Mouse (Mus musculus) myocyte (in vitro differentiated cells): ENCODE measurements around the gene Ak5. TPM values are rescaled to one million over a fixed set of nuclear protein-coding genes. Genes with fewer than 3 reads are reported as not detected.
A peak's percentile ranks its signal among the peaks of the same experiment; 100 is the strongest.

Experiments
- H3K27me3 ChIP-seq: one replicate; pipeline ENCODE4 v1.6.1; 2011; ENCODE audit not compliant: control insufficient read depth, insufficient read depth, insufficient read length
- H3K36me3 ChIP-seq: one replicate; pipeline ENCODE4 v1.6.1; 2011; ENCODE audit not compliant: control insufficient read depth, insufficient read depth
- H3K4me2 ChIP-seq: one replicate; pipeline ENCODE4 v1.6.1; 2011; ENCODE audit warnings: low read depth, control low read depth
- H3K4me3 ChIP-seq: one replicate; pipeline ENCODE4 v1.5.1; 2011; ENCODE audit warnings: mild to moderate bottlenecking, control low read depth, moderate library complexity
- H3K79me2 ChIP-seq: one replicate; pipeline ENCODE4 v1.6.1; 2011; ENCODE audit not compliant: control insufficient read depth, insufficient read depth
- H3ac ChIP-seq: one replicate; pipeline ENCODE4 v1.6.1; 2011; ENCODE audit not compliant: control insufficient read depth, insufficient read length
- CEBPB ChIP-seq: IDR thresholded peaks from 2 replicates; pipeline ENCODE4 v1.6.1; 2011; ENCODE audit warnings: mild to moderate bottlenecking, moderate library complexity; ENCODE audit not compliant: poor library complexity, insufficient read depth, severe bottlenecking
- E2F4 ChIP-seq: IDR thresholded peaks from one replicate; pipeline ENCODE4 v1.6.1; 2011; ENCODE audit warnings: mild to moderate bottlenecking, control low read depth, moderate library complexity; ENCODE audit not compliant: insufficient read depth
- MAX ChIP-seq: IDR thresholded peaks from one replicate; pipeline ENCODE4 v1.6.1; 2011; ENCODE audit warnings: low read depth, mild to moderate bottlenecking, control low read depth
- MYOD1 ChIP-seq, 3 experiments: IDR thresholded peaks; one replicate each; pipeline ENCODE4 v1.6.1; 2011; ENCODE audit warnings: control low read depth in 2 of 3, low read depth in 2 of 3, mild to moderate bottlenecking in 2 of 3, moderate library complexity in 1 of 3; ENCODE audit not compliant: insufficient read length in 2 of 3, control insufficient read depth in 1 of 3
- MYOG ChIP-seq, 3 experiments: IDR thresholded peaks; one replicate each; pipeline ENCODE4 v1.6.1; 2011; ENCODE audit warnings: control low read depth in 2 of 3, low read depth in 2 of 3, mild to moderate bottlenecking in 2 of 3; ENCODE audit not compliant: insufficient read length in 2 of 3, control insufficient read depth in 1 of 3, insufficient read depth in 1 of 3
- POLR2A ChIP-seq: IDR thresholded peaks from one replicate; pipeline ENCODE4 v1.6.1; 2011; ENCODE audit warnings: low read depth, mild to moderate bottlenecking, control low read depth, moderate library complexity; ENCODE audit not compliant: insufficient read length
- POLR2AphosphoS2 ChIP-seq: IDR thresholded peaks from one replicate; pipeline ENCODE4 v1.6.1; 2011; ENCODE audit warnings: low read depth, control low read depth; ENCODE audit not compliant: insufficient read length
- REST ChIP-seq: IDR thresholded peaks from one replicate; pipeline ENCODE4 v1.6.1; 2011; ENCODE audit warnings: mild to moderate bottlenecking, control low read depth, moderate library complexity; ENCODE audit not compliant: insufficient read depth, insufficient read length
- SRF ChIP-seq: IDR thresholded peaks from one replicate; pipeline ENCODE4 v1.6.1; 2011; ENCODE audit warnings: low read depth; ENCODE audit not compliant: control insufficient read depth, insufficient read length
- TCF12 ChIP-seq: IDR thresholded peaks from one replicate; pipeline ENCODE4 v1.6.1; 2011; ENCODE audit warnings: mild to moderate bottlenecking, control low read depth; ENCODE audit not compliant: poor library complexity, insufficient read depth, severe bottlenecking
- TCF3 ChIP-seq: IDR thresholded peaks from one replicate; pipeline ENCODE4 v1.6.1; 2011; ENCODE audit warnings: low read depth, control low read depth; ENCODE audit not compliant: insufficient read length
- USF1 ChIP-seq: IDR thresholded peaks from one replicate; pipeline ENCODE4 v1.6.1; 2011; ENCODE audit warnings: low read depth, mild to moderate bottlenecking, control low read depth, moderate library complexity
- polyA plus RNA-seq: library from polyadenylated mRNA; unstranded; fragments of >200 nt; fragmentation: generic; extraction: Trizol; gene quantifications from one replicate; pipeline ENCODE4 v1.2.1, GENCODE M21; 2012; ENCODE audit warnings: missing spikeins

The Ak5 gene
- polyA plus RNA-seq, 1 experiment: 2.2 TPM

DNA sequence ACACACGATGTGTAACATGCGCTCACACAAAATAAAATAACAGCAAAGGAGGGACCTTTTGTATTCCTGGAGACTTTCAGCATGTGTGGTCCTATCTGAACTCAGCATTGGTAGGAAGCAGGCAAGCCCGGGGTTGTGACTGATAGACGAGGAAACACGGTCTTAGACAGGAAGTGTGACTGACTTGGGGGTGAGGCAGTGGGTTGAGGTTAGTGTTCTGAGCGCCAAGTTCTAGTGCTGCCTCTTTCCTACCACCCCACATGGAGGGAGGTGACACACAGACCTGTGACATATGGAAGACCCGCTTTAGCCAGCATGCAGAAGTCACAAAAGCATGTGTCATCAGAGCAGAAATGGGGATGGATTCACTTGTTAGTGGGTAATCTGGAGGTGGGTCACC, 158.9 kb downstream of the Ak5 start:
- Histone ChIP-seq H3K27me3 (no peaks in the 10 kb centered on the region), H3ac (no peak overlapping the region), H3K4me3 (no peak overlapping the region), H3K36me3 (no peaks in the 10 kb centered on the region), H3K4me2 (no peak overlapping the region), H3K79me2 (no peaks in the 10 kb centered on the region)
- TF ChIP-seq REST (no peak), CEBPB (no peak), POLR2AphosphoS2 (no peak), MYOD1 (IDR thresholded peaks at IDR 0.05; ENCODE audit: control insufficient read depth in 1 of 3, insufficient read length in 2 of 3, low read depth in 2 of 3) (no peak), MYOG (IDR thresholded peaks at IDR 0.05; ENCODE audit: control insufficient read depth in 1 of 3, insufficient read depth in 1 of 3, insufficient read length in 2 of 3, low read depth in 2 of 3) (no peak), USF1 (no peak), SRF (no peak), TCF3 (no peak), E2F4 (no peak)

DNA sequence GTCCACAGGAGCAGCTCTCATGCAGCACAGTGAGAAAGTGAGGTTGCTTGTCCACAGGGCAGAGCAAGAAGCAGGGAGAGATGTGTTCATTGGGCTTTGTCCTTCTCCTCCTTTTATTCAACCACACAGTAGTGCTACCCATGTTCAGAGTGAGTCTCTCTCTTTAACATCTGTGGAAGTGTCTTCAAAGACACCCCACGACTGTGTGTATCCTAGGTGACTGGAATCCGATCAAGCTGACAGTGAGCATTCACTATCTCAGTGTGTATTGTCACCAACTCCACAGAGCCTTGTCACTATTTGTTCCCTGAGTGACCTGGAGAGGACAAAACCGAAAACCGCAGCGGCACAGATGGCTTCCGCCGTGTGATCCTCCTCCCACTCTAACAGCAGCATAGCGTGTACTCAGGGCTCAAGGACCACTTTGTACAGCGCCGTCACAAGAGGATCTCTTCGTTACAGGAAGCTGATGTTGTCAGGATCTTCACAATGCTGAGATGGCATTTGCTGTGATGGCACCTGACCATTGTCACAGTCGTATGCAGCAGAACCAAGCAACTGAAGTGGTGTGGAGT, 159.7 kb downstream of the Ak5 start:
- no peaks in the 10 kb centered on the region for H3K27me3 ChIP-seq
- H3K79me2 ChIP-seq: no peaks in the 10 kb centered on the region
- no peak overlapping the region for H3K4me3 ChIP-seq
- H3ac ChIP-seq: no peak overlapping the region
- H3K4me2 ChIP-seq: peak overlapping the region; percentile 16
- TF ChIP-seq MAX (no peak), POLR2AphosphoS2 (no peak), MYOG (IDR thresholded peaks at IDR 0.05; ENCODE audit: control insufficient read depth in 1 of 3, insufficient read depth in 1 of 3, insufficient read length in 2 of 3, low read depth in 2 of 3) (no peak), USF1 (no peak), REST (no peak), SRF (no peak), MYOD1 (IDR thresholded peaks at IDR 0.05; ENCODE audit: control insufficient read depth in 1 of 3, insufficient read length in 2 of 3, low read depth in 2 of 3) (no peak), CEBPB (no peak)
- H3K36me3 ChIP-seq: no peaks in the 10 kb centered on the region

DNA sequence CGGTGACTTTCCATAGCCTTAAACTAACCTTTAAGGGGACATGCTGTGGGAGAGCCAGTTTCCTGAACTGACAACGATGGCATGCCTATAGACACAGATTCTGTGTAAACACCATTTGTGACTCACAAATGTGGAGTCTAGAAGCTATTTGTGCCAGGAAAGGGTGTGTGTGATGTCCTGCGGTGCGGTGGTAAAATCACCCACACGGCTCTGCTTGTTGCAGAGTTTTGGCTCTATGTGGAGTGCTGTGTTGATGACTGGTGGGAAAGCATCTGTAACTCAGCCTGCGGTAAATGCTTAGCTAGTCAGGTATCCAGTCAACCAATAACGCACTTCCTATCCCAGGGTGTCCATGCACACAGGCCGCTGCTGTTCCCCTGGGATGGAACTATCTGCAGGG, 160.3 kb downstream of the Ak5 start:
- Histone ChIP-seq H3ac (no peak overlapping the region), H3K27me3 (no peaks in the 10 kb centered on the region), H3K4me3 (no peak overlapping the region), H3K4me2 (peak overlapping the region; percentile 16), H3K79me2 (no peaks in the 10 kb centered on the region), H3K36me3 (no peaks in the 10 kb centered on the region)
- peak in 1 of 3 experiments; percentile 8 for TF ChIP-seq MYOG (IDR thresholded peaks at IDR 0.05; ENCODE audit: control insufficient read depth in 1 of 3, insufficient read depth in 1 of 3, insufficient read length in 2 of 3, low read depth in 2 of 3)
- no peak for TF ChIP-seq REST
- peak in 2 of 3 experiments; percentile 9 to 16 for TF ChIP-seq MYOD1 (IDR thresholded peaks at IDR 0.05; ENCODE audit: control insufficient read depth in 1 of 3, insufficient read length in 2 of 3, low read depth in 2 of 3)
- TF ChIP-seq SRF: no peak
- no peak for TF ChIP-seq TCF12
- TF ChIP-seq POLR2AphosphoS2: no peak
- no peak for TF ChIP-seq CEBPB
- no peak for TF ChIP-seq TCF3
- no peak for TF ChIP-seq E2F4
- TF ChIP-seq MAX: no peak
- TF ChIP-seq USF1: no peak
- no peak for TF ChIP-seq POLR2A

DNA sequence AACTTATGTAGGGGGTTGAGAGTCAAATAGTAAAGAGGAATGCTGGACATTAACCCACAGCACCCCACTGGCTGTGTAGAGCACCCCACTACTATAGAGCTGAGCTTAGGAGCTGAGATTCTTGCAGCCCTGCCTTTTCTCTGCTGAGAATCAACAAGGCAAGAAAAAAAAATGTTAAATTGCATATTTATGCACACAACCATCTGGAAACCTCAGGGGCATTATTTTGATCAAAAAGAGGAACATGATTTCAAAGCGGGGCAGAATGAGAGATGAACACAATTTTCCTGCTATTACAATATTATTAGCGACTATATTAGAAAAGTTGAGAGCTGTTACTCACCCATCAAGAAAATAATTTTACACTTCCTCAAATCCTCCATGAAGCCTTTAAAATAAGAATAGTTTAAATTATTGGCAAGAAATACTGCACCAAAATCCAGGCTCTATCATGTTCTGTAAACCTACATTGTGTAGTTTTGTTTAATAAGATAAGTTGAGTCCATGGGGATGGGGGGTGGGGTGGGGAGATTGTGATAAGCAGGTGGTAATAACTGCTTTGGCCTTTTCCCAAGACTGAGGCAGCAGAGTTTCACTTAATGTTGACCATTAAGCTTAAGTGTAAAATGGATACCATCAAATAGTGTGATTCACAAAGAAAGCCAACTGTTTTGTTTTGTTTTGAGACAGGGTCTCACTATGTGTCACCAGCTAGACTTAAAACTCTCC, 169.0 kb downstream of the Ak5 start:
- TF ChIP-seq POLR2AphosphoS2 (no peak), MAX (no peak), SRF (no peak)

DNA sequence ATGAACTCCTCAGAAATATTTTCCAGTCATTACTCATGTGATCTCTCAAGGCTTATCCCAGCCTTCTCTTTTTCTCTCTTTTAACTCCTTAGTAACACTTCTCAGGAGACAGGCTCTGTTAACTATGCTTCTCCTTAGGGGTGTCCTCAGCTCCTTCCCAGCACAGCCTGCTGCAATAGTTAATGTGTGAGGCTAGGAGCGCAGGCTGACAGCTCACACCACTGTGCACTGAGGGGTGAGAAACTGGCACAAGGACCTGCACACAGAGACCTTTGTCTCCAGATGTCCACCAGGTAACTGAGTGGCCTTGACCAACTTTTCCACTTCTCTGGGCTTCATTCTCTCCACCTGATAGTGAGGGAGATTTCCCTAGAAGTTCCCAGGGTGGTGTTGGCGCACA, 170.3 kb downstream of the Ak5 start:
- Histone ChIP-seq H3ac (no peak overlapping the region), H3K4me3 (no peak overlapping the region), H3K79me2 (no peaks in the 10 kb centered on the region), H3K36me3 (no peaks in the 10 kb centered on the region), H3K4me2 (no peak overlapping the region), H3K27me3 (no peaks in the 10 kb centered on the region)
- TF ChIP-seq POLR2AphosphoS2 (no peak), POLR2A (no peak), MAX (no peak), REST (no peak), SRF (no peak), MYOG (IDR thresholded peaks at IDR 0.05; ENCODE audit: control insufficient read depth in 1 of 3, insufficient read depth in 1 of 3, insufficient read length in 2 of 3, low read depth in 2 of 3) (no peak), MYOD1 (IDR thresholded peaks at IDR 0.05; ENCODE audit: control insufficient read depth in 1 of 3, insufficient read length in 2 of 3, low read depth in 2 of 3) (no peak), TCF3 (no peak), E2F4 (no peak), CEBPB (no peak)

More for the DNA sequence above, 169.0 kb downstream of the Ak5 start:
- H3K4me3 ChIP-seq: no peak overlapping the region
- no peaks in the 10 kb centered on the region for H3K27me3 ChIP-seq
- H3ac ChIP-seq: no peak overlapping the region
- no peaks in the 10 kb centered on the region for H3K79me2 ChIP-seq
- H3K36me3 ChIP-seq: no peaks in the 10 kb centered on the region
- H3K4me2 ChIP-seq: no peak overlapping the region
